Mouse (Mus musculus): ENCODE measurements around the gene Faap24. TPM values are rescaled to one million over a fixed set of nuclear protein-coding genes. Genes with fewer than 3 reads are reported as not detected.
A peak's percentile ranks its signal among the peaks of the same experiment; 100 is the strongest.

Gene Faap24
- polyA plus RNA-seq, 1 experiment from 2014 or later = 24.2 TPM

DNA sequence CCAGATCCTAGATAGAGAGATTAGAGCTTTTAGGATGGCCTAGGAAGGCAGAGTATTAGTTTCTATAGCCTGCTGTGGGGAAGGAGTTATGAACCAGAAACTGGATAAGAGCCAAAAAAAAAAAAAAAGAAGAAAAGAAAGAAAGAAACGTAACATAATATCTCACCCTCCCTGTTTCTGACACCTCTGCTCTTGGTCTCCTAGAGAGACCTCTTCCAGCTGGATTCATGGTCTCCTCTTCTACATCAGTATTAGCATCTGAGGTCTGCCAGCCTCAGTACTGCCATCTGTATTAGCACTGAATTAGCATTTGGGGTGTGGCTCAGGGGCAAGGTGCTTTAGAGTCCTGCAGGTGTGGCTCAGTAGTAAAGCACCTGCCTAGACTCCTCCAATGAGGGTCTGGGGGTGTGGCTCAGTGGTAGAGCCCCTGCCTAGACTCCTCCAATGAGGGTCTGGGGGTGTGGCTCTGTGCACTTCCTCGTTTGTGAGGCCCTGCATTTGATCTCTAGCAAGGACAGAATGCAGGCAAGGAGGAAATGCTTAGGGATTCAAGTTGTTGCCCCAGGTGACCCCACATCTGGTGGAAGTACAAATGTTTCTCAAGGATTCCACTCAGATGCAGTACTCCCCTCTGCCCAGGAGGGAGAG is 13.8 kb downstream of the Faap24 start:
- no peak overlapping the region for H3K27ac ChIP-seq
- 71% methylated on average over 2 of the region's 2 CpGs for WGBS
- no peak overlapping the region for H3K9ac ChIP-seq
- ATAC-seq (ENCODE audit: low FRiP score, low read depth) = no peak
- no peak overlapping the region for H3K4me3 ChIP-seq
- no peaks in the 10 kb centered on the region for H3K4me1 ChIP-seq
- H3K27me3 ChIP-seq (replicated peaks) = no peaks in the 10 kb centered on the region
- H3K9me3 ChIP-seq = no peaks in the 10 kb centered on the region
- no peak overlapping the region for H3K4me2 ChIP-seq (replicated peaks)
- no peaks in the 10 kb centered on the region for H3K36me3 ChIP-seq

GRCm38 (mm10) chr7:35381861-35382260 is 14.8 kb downstream of the Faap24 start:
- no peak for ATAC-seq (ENCODE audit: low FRiP score, low read depth)
- Histone ChIP-seq H3K4me2 (replicated peaks) (no peak overlapping the region), H3K27ac (no peak overlapping the region), H3K4me3 (no peak overlapping the region), H3K27me3 (replicated peaks) (no peaks in the 10 kb centered on the region), H3K36me3 (no peaks in the 10 kb centered on the region), H3K9ac (no peak overlapping the region), H3K4me1 (no peaks in the 10 kb centered on the region), H3K9me3 (no peaks in the 10 kb centered on the region)
- whole genome bisulfite sequencing = 48% methylated on average over 15 of the region's 16 CpGs

DNA sequence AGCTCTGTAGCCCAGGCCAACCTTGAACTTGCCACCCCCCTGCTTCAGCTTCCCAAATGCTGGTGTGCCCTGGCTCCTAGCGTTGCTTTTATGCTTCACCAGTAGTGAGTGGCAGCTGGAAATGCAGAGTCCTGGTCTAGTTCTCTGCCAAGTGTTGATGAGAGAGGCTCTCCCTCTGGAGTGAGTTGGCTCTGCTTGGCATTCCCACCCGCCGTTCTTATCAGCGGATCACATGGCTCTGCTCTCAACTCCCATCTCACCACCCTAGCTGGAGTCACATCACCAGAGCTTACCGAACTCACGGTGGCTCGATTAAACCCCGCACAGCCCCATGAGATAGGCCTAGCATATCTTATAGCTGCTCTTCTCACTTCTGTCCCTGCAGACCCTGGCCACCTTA is 16.3 kb downstream of the Faap24 start:
- H3K4me3 ChIP-seq = no peak overlapping the region
- H3K4me2 ChIP-seq (replicated peaks) = no peak overlapping the region
- H3K9ac ChIP-seq = no peak overlapping the region
- no peak for ATAC-seq (ENCODE audit: low FRiP score, low read depth)
- WGBS = 95% methylated on average over 8 of the region's 8 CpGs
- H3K27me3 ChIP-seq (replicated peaks) = no peaks in the 10 kb centered on the region
- no peaks in the 10 kb centered on the region for H3K4me1 ChIP-seq
- H3K36me3 ChIP-seq = no peaks in the 10 kb centered on the region
- H3K27ac ChIP-seq = no peak overlapping the region
- H3K9me3 ChIP-seq = no peaks in the 10 kb centered on the region

GRCm38 (mm10) chr7:35379492-35380119 is 17.0 kb downstream of the Faap24 start:
- H3K27me3 ChIP-seq (replicated peaks) = no peaks in the 10 kb centered on the region
- WGBS = 52% methylated on average over 16 of the region's 16 CpGs
- no peak overlapping the region for H3K27ac ChIP-seq
- no peaks in the 10 kb centered on the region for H3K36me3 ChIP-seq
- H3K4me3 ChIP-seq = no peak overlapping the region
- no peaks in the 10 kb centered on the region for H3K9me3 ChIP-seq
- H3K9ac ChIP-seq = no peak overlapping the region
- ATAC-seq (ENCODE audit: low FRiP score, low read depth) = 0 out of 2 replicates have a peak, but pooled peaks have one; percentile 21
- no peaks in the 10 kb centered on the region for H3K4me1 ChIP-seq
- H3K4me2 ChIP-seq (replicated peaks) = 0 out of 2 replicates have a peak overlapping the region, but pooled peaks have one; percentile 7

- Histone ChIP-seq H3K27ac (no peak overlapping the region), H3K27me3 (replicated peaks) (no peaks in the 10 kb centered on the region), H3K4me2 (replicated peaks) (no peak overlapping the region), H3K9me3 (no peaks in the 10 kb centered on the region), H3K4me1 (no peaks in the 10 kb centered on the region), H3K36me3 (no peaks in the 10 kb centered on the region), H3K4me3 (no peak overlapping the region), H3K9ac (no peak overlapping the region)
- WGBS = 91% methylated on average over 9 of the region's 9 CpGs
- no peak for ATAC-seq (ENCODE audit: low FRiP score, low read depth)
Observed at GRCm38 (mm10) chr7:35376623-35377022, 20.0 kb downstream of the Faap24 start.

- Histone ChIP-seq H3K27ac (no peak overlapping the region), H3K9ac (no peak overlapping the region), H3K27me3 (replicated peaks) (no peaks in the 10 kb centered on the region), H3K4me2 (replicated peaks) (no peak overlapping the region), H3K4me3 (no peak overlapping the region), H3K36me3 (no peaks in the 10 kb centered on the region), H3K9me3 (no peaks in the 10 kb centered on the region), H3K4me1 (no peaks in the 10 kb centered on the region; the same call in 1 of the 2 replicates)
- no peak for ATAC-seq (ENCODE audit: low FRiP score, low read depth)
- WGBS = 89% methylated on average over 7 of the region's 7 CpGs
Observed at GRCm38 (mm10) chr7:35374265-35374664, 22.4 kb downstream of the Faap24 start.

DNA sequence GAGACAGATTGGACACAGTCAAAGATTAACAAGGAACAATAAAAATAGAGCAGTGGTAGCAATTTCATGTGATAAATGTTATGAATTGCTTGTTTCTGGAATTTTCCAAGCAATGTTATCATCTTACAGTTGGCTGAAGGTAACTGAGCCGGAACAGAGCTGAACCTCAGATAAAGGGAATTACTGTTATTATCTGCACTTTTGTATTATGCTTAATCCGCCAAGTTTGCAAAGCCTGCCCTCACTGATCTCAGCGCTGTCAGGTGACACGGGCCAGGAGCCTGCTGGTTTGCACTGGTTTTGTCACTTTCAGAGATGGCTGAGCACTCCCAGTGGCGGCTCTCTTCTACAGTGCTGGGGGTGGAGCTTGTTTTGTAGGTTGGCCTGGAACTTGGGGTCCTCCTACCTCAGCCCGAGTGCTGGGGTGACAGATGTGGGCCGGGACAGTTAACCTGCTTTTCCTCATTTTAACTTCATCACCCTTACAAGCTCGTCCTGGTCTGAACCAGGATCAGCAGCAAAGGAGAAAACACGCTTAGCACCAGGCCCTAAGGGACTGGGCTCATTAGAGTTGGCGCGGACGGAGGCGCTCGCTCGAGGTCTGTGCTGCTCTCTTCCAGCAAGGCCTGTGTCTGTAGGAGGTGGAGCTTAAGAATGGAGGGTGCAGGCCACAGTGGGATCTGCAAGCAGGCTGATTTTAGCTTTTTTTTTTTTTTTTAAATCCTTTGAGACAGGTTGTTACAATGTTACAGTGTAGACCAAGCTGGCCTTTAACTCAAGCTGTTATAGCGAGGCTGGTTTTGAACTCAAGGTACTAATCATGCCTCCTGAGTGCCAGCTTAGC is 23.3 kb downstream of the Faap24 start:
- Histone ChIP-seq H3K27me3 (replicated peaks) (no peaks in the 10 kb centered on the region), H3K9ac (no peak overlapping the region), H3K4me2 (replicated peaks) (no peak overlapping the region), H3K9me3 (no peaks in the 10 kb centered on the region), H3K27ac (no peak overlapping the region), H3K36me3 (no peaks in the 10 kb centered on the region), H3K4me3 (no peak overlapping the region), H3K4me1 (no peaks in the 10 kb centered on the region; the same call in 1 of the 2 replicates)
- 78% methylated on average over 16 of the region's 16 CpGs for WGBS
- ATAC-seq (ENCODE audit: low FRiP score, low read depth) = no peak

- no peaks in the 10 kb centered on the region for H3K36me3 ChIP-seq
- no peaks in the 10 kb centered on the region; the same call in 1 of the 2 replicates for H3K4me1 ChIP-seq
- no peak overlapping the region for H3K4me3 ChIP-seq
- WGBS = 90% methylated on average over 14 of the region's 14 CpGs
- H3K27ac ChIP-seq = no peak overlapping the region
- no peaks in the 10 kb centered on the region for H3K27me3 ChIP-seq (replicated peaks)
- no peak overlapping the region for H3K9ac ChIP-seq
- ATAC-seq (ENCODE audit: low FRiP score, low read depth) = no peak
- H3K4me2 ChIP-seq (replicated peaks) = no peak overlapping the region
- H3K9me3 ChIP-seq = no peaks in the 10 kb centered on the region
Observed at GRCm38 (mm10) chr7:35372483-35373017, 24.1 kb downstream of the Faap24 start.

GRCm38 (mm10) chr7:35371096-35371495 is 25.5 kb downstream of the Faap24 start:
- WGBS = 12% methylated on average over 14 of the region's 14 CpGs
- Histone ChIP-seq H3K9me3 (no peaks in the 10 kb centered on the region), H3K36me3 (no peaks in the 10 kb centered on the region), H3K4me1 (no peaks in the 10 kb centered on the region; the same call in 1 of the 2 replicates), H3K4me2 (replicated peaks) (peak overlapping the region; percentile 33), H3K27me3 (replicated peaks) (no peaks in the 10 kb centered on the region), H3K9ac (no peak overlapping the region), H3K27ac (0 out of 2 replicates have a peak overlapping the region, but pooled peaks have one; percentile 2), H3K4me3 (no peak overlapping the region)
- ATAC-seq (ENCODE audit: low FRiP score, low read depth) = peak; percentile 80

DNA sequence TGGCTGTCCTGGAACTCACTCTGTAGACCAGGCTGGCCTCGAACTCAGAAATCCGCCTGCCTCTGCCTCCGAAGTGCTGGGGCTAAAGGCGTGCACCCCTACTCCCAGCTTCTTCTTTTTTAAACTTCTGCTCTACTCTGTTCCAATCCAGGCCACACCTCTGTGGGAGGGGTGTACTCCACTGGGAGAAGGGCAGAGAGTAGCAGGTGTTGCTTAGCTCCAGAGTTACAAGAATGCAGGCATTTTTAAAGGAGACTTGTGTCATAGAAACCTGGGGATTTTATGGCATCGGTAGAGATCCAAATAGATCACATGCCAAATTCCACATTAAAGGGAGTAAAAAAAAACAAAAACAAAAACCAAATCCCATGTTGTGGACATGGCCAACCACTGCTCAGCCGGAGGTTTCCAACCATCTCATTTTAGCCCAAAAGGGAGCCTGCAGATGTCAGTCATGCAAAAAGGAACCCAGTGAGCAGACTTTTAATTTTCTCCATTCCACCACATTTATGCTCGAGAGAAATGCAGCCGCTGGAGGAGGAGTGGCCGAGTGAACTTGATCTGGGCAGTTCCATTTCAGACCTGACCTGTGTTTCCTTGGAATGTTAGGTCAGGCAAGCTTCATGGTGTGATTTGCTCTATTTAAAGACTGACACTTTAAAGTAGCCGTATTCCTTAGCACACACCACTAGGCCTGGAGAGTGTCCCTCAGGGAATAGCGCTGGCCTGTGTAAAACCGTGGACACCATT is 31.3 kb downstream of the Faap24 start:
- Histone ChIP-seq H3K27me3 (replicated peaks) (no peaks in the 10 kb centered on the region), H3K9ac (no peak overlapping the region), H3K4me1 (no peaks in the 10 kb centered on the region), H3K27ac (no peak overlapping the region), H3K36me3 (no peaks in the 10 kb centered on the region), H3K9me3 (no peaks in the 10 kb centered on the region), H3K4me2 (replicated peaks) (no peak overlapping the region), H3K4me3 (no peak overlapping the region)
- WGBS = 84% methylated on average over 12 of the region's 12 CpGs
- ATAC-seq (ENCODE audit: low FRiP score, low read depth) = no peak

DNA sequence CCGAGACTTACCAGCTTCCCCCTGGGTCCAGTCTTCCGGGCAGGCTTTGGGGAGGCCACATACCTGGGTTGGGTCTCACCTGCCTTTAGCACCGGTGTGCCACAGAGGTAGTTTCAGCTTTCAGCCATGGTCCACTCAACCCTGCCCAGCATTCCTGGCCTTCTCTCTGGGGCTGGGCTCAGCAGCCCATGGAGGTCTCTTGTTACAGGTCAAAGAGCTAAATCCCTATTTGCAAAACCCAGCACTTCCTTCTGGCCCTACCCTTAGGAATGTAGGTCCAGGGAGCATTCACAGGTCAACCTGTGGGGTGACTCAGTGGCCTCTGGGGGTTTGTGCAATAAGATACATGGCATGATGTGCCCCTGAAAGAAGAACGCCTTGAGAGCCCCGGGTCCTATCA is 33.8 kb downstream of the Faap24 start:
- 90% methylated on average over 5 of the region's 5 CpGs for WGBS
- H3K27ac ChIP-seq = no peak overlapping the region

More for the DNA sequence above, 33.8 kb downstream of the Faap24 start:
- no peak overlapping the region for H3K9ac ChIP-seq
- no peak overlapping the region for H3K4me2 ChIP-seq (replicated peaks)
- no peaks in the 10 kb centered on the region for H3K27me3 ChIP-seq (replicated peaks)
- ATAC-seq (ENCODE audit: low FRiP score, low read depth) = no peak
- H3K4me1 ChIP-seq = no peaks in the 10 kb centered on the region
- H3K9me3 ChIP-seq = no peaks in the 10 kb centered on the region
- no peak overlapping the region for H3K4me3 ChIP-seq
- no peaks in the 10 kb centered on the region for H3K36me3 ChIP-seq
